Mouse (Mus musculus): Measurements from ENCODE around the gene Frmd8. TPM values are rescaled to one million over a fixed set of nuclear protein-coding genes. Genes with fewer than 3 reads are reported as not detected.

Frmd8 gene
- 28.5 and 57.6 TPM in 2 replicates for polyA plus RNA-seq (2012; ENCODE audit: insufficient read depth, low replicate concordance)

GRCm38 (mm10) chr19:5874969-5875480 lies at the start of gene Frmd8:
Frmd8 (minus strand) TSS chr19:5875274.
- Histone ChIP-seq H3K27me3 (replicated peaks) (no peaks in the 10 kb centered on the region), H3K36me3 (replicated peaks; ENCODE audit: low read length) (peaks cover 49% of the 10 kb centered on the region), H3K4me1 (peaks cover 93% of the 10 kb centered on the region), H3K9me3 (no peaks in the 10 kb centered on the region), H3K4me3 (replicated peaks) (peak within 1 kb of the TSS; percentile 99)
- TF ChIP-seq GATA1 (IDR thresholded peaks at IDR 0.05; ENCODE audit: borderline replicate concordance, low read length) (no peak), FLI1 (IDR thresholded peaks at IDR 0.05; ENCODE audit: low read length) (no peak)

- Histone ChIP-seq H3K27me3 (replicated peaks) (peaks cover 11% of the 10 kb centered on the region), H3K36me3 (replicated peaks; ENCODE audit: low read length) (peaks cover 22% of the 10 kb centered on the region), H3K9me3 (no peaks in the 10 kb centered on the region), H3K4me3 (replicated peaks) (peak within 1 kb of the TSS; percentile 96), H3K4me1 (peaks cover 90% of the 10 kb centered on the region)
- TF ChIP-seq FLI1 (IDR thresholded peaks at IDR 0.05; ENCODE audit: low read length) (no peak), GATA1 (IDR thresholded peaks at IDR 0.05; ENCODE audit: borderline replicate concordance, low read length) (no peak)
Measured at GRCm38 (mm10) chr19:5924713-5925093, 49.6 kb upstream of the Frmd8 start, which contains the start of gene Cdc42ep2. Cdc42ep2 (minus strand) TSS chr19:5924816.

DNA sequence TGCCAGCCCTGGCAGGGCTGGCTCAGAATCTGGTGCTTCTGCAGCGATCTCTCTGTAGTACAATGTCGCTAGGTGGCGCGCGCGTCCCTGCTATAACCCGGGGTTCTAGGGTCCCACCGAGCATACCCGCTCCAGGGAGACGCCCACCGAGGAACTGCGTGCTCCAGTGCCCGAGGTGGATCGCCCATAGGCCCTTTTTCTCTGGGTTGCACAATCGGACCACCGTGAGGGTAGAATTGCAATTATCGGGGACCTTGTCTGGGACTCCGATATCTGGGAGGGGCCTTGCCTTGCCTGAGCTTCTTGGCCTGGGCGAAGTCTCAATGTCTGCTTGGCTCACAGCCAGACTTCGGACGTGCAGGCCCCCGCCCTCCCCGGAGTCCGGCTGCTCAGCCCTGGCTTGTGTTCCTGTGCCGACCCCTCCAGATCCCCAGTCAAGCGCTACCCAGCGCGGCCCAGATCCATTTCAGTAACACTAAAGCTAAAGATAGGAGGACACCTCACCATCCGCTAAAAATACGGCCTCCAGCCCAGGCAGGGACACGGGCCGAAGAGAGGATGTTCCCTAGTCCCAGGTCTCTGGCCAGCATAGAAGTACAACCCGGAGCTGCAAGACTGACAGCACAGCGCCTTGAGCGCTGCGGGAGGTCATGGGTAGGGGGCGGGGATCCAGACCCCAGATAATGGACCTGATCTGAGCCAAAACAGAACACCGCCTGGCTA lies 49.1 kb upstream of the Frmd8 start:
- peaks cover 86% of the 10 kb centered on the region for H3K4me1 ChIP-seq

GRCm38 (mm10) chr19:5922963-5923362 lies 47.9 kb upstream of the Frmd8 start:
- TF ChIP-seq GATA1 (IDR thresholded peaks at IDR 0.05; ENCODE audit: borderline replicate concordance, low read length): no peak
- no peak for TF ChIP-seq FLI1 (IDR thresholded peaks at IDR 0.05; ENCODE audit: low read length)
- H3K4me3 ChIP-seq (replicated peaks): peak overlapping the region; percentile 89
- peaks cover 85% of the 10 kb centered on the region for H3K4me1 ChIP-seq
- H3K36me3 ChIP-seq (replicated peaks; ENCODE audit: low read length): peaks cover 36% of the 10 kb centered on the region
- peaks cover 10% of the 10 kb centered on the region for H3K27me3 ChIP-seq (replicated peaks)
- no peaks in the 10 kb centered on the region for H3K9me3 ChIP-seq

More for the DNA sequence above, 49.1 kb upstream of the Frmd8 start:
- Histone ChIP-seq H3K4me3 (replicated peaks) (peak overlapping the region; percentile 96), H3K36me3 (replicated peaks; ENCODE audit: low read length) (peaks cover 24% of the 10 kb centered on the region), H3K27me3 (replicated peaks) (peaks cover 10% of the 10 kb centered on the region), H3K9me3 (no peaks in the 10 kb centered on the region)
- TF ChIP-seq FLI1 (IDR thresholded peaks at IDR 0.05; ENCODE audit: low read length) (no peak), GATA1 (IDR thresholded peaks at IDR 0.05; ENCODE audit: borderline replicate concordance, low read length) (no peak)

DNA sequence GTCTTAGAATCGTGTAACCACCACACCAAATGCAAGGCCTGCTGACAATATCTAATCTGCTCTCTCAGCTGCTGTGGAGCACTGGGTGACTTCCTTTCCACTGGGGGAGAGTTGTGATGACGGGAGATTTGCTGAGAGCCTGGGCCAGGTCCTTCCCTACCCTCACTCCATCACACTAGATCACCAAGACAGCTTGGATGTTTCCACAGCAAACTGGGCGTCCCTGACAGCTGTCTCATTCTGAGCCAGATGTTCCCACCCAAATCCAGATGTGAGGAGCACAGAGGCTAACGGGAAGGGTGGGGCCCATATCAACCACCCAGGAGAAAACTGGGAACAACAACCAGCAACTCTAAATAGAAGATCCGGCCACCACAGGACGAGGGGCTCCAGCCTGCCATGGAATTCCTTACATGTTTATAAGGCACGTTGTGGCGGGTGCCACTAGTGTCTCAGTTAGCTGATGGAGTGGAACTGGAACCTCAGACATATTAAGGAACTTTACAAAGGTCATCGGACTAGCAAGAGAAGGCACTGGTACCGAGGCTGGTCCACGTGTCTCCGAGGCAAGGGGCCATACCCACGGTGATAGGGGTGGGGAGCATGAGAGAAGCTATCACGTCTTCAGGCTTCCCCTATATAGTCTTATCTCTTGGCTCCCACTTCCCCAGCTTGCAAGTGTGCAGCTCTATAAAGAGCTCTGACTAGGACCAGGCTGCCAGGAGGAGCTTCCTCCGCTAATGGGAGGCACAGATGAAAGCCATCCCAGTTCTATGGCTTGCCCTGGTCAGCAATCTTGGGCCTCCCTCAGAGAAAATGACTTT lies 47.3 kb upstream of the Frmd8 start:
- peaks cover 42% of the 10 kb centered on the region for H3K36me3 ChIP-seq (replicated peaks; ENCODE audit: low read length)
- no peak; the same call in 2 of the 3 replicates for TF ChIP-seq GATA1 (IDR thresholded peaks at IDR 0.05; ENCODE audit: borderline replicate concordance, low read length)
- TF ChIP-seq FLI1 (IDR thresholded peaks at IDR 0.05; ENCODE audit: low read length): no peak
- H3K27me3 ChIP-seq (replicated peaks): peaks cover 6% of the 10 kb centered on the region
- H3K4me1 ChIP-seq: peaks cover 87% of the 10 kb centered on the region
- H3K4me3 ChIP-seq (replicated peaks): peak overlapping the region; percentile 89
- H3K9me3 ChIP-seq: no peaks in the 10 kb centered on the region

GRCm38 (mm10) chr19:5921715-5922114 lies 46.6 kb upstream of the Frmd8 start:
- Histone ChIP-seq H3K36me3 (replicated peaks; ENCODE audit: low read length) (peaks cover 48% of the 10 kb centered on the region), H3K4me1 (peaks cover 89% of the 10 kb centered on the region), H3K9me3 (no peaks in the 10 kb centered on the region), H3K4me3 (replicated peaks) (peak overlapping the region; percentile 89), H3K27me3 (replicated peaks) (peaks cover 4% of the 10 kb centered on the region)
- no peak for TF ChIP-seq FLI1 (IDR thresholded peaks at IDR 0.05; ENCODE audit: low read length)
- TF ChIP-seq GATA1 (IDR thresholded peaks at IDR 0.05; ENCODE audit: borderline replicate concordance, low read length): no peak

- peaks cover 49% of the 10 kb centered on the region for H3K36me3 ChIP-seq (replicated peaks; ENCODE audit: low read length)
- no peaks in the 10 kb centered on the region for H3K27me3 ChIP-seq (replicated peaks)
- TF ChIP-seq FLI1 (IDR thresholded peaks at IDR 0.05; ENCODE audit: low read length) (no peak), GATA1 (IDR thresholded peaks at IDR 0.05; ENCODE audit: borderline replicate concordance, low read length) (no peak)
- H3K4me3 ChIP-seq (replicated peaks): peak within 1 kb of the TSS; percentile 98
- H3K4me1 ChIP-seq: peaks cover 76% of the 10 kb centered on the region
- H3K9me3 ChIP-seq: no peaks in the 10 kb centered on the region
Measured at GRCm38 (mm10) chr19:5913007-5913719, 38.1 kb upstream of the Frmd8 start, which contains the start of gene Dpf2. Dpf2 (minus strand) TSS chr19:5913010.

DNA sequence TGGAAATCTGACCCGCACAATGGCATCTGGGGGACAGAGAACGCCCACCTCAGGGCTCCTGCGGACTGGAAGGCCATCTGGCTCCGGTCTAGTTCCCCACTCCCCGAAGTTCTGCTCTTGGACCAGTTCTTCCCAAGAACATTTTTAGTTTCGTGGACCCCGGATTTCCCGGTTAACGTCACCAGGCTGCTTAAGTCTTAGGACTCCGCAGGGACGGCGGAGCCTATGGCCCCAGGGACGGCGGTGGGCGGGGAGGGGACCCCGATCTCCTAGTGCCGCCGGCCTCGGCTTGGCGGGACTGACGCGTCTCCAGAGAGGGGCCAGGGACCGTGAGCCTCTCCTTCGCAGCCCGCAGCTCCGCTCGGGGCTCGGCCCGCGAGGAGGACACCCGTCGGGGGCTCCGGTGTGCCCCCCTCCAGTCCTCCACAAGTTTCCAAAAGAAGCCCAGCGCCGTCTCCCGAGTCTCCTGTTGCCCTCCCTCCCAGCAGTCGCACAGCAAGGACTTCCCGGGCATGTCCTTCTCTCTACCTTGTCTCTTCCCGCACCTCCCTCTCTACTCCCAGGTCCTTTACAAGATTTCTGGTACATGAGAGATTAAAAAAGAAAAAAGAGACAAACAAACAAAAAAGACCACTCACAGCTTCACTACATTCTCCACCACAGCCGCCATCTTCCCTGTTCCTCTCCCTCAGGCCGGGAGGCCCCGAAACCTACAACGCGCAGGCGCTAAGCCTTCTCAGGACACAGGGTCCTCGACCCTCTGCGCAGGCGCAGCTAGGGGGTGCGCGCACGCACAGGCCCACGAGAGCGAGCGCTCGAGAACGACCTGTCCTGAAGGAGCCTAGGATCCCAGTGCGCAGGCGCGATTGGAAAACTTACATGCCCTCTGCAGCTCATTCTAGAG lies 37.3 kb upstream of the Frmd8 start:
- peaks cover 76% of the 10 kb centered on the region for H3K4me1 ChIP-seq
- H3K36me3 ChIP-seq (replicated peaks; ENCODE audit: low read length): peaks cover 46% of the 10 kb centered on the region
- H3K9me3 ChIP-seq: no peaks in the 10 kb centered on the region
- peak overlapping the region; percentile 98 for H3K4me3 ChIP-seq (replicated peaks)
- TF ChIP-seq FLI1 (IDR thresholded peaks at IDR 0.05; ENCODE audit: low read length) (no peak), GATA1 (IDR thresholded peaks at IDR 0.05; ENCODE audit: borderline replicate concordance, low read length) (no peak)
- no peaks in the 10 kb centered on the region for H3K27me3 ChIP-seq (replicated peaks)

All from megakaryocyte, embryonic 14.5 days (primary cell).